30 mouse cellular contexts compared by ENCODE assay signal in the genomic region with DNA sequence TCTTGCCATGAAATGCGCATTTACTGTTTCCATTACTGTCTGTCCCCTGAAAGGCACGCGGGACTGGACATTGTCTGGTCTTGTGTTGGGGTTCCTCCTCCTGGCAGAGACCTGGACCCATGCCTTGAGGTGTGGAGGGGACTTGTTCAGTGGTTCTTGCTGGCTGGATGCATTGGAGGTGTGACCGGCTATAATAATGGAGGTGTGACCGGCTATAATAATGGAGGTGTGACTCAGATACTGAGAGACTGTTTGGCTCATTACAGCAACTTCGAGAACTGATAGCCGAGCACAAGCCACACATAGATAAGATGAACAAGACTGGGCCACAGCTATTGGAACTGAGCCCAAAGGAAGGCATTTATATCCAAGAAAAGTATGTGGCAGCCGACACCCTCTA.
A peak's percentile ranks its signal among the peaks of the same experiment; 100 is the strongest.
DNase-seq lines count a peak whose midpoint lies in the region; ATAC-seq and TF ChIP-seq lines count a peak whose summit lies in the region.
"Had no signal": no experiment of that assay in that cellular context is flagged by ENCODE, and none has a peak within 500 bp of the region (broad histone marks: within the 10 kb centered on the region; RNA-seq: fewer than 3 reads in every experiment).

No protein-coding gene starts in this region.

- TF ChIP-seq EP300 in heart, adult 2 months (IDR thresholded peaks at IDR 0.05; ENCODE audit: insufficient read depth, low read depth, low read length) = no peak
- TF ChIP-seq EP300 in liver, embryonic 14.5 days (IDR thresholded peaks at IDR 0.05; ENCODE audit: low read depth) = peak; percentile 26; the same call in 1 of the 2 replicates

- no peak overlapping the region for H3K4me2 ChIP-seq in heart, embryonic 15.5 days
- no peak overlapping the region for H3K4me2 ChIP-seq in liver, embryonic 14.5 days (ENCODE audit: low read depth)
- H3K4me2 ChIP-seq in liver, embryonic 11.5 days = no peak overlapping the region
- H3K4me2 ChIP-seq: embryonic facial prominence, embryonic 12.5 days; hindbrain, embryonic 13.5 days; lung, embryonic 14.5 days; midbrain, embryonic 12.5 days; neural tube, embryonic 12.5 days had no signal

- peak; percentile 85 for DNase-seq in heart, adult 11 months
- no peak for DNase-seq in heart, postnatal 25 days (ENCODE audit: low spot score)
- no peak for DNase-seq in heart, adult 2 months
- DNase-seq in liver, embryonic 14.5 days (ENCODE audit: low read depth in 3 of 3, low spot score in 3 of 3) = no peak
- no peak for DNase-seq in liver, embryonic 11.5 days (ENCODE audit: low spot score)
- DNase-seq in lung, postnatal 36 days = no peak
- DNase-seq: adrenal gland, adult 2 months; cerebellum, adult 11 months; cerebellum, adult 9-10 months; cerebellum, postnatal 36 days; embryo, embryonic 11 days; gastrocnemius, postnatal 25 days; heart, postnatal 36 days; kidney, adult 11 months; kidney, postnatal 14 days; liver; lung, embryonic 14.5 days; lung, postnatal 14 days; right cerebral cortex, adult 18-20 months; spleen, adult 18-20 months; thymus, postnatal 14 days had no signal

- intact Hi-C loops in heart, postnatal 25 days (cut with DNase I) = loop anchor here (5.0 kb wide), 1 partner anchor 43 kb away; no protein-coding TSS in a partner anchor
- intact Hi-C loops in heart, adult 2 months (cut with DNase I) = no loop called here

- whole genome bisulfite sequencing in heart, embryonic 15.5 days = 50% methylated on average over 8 of the region's 8 CpGs
- WGBS in heart, adult 2 months = 47% methylated on average over 8 of the region's 8 CpGs
- 58% methylated on average over 8 of the region's 8 CpGs for WGBS in liver, embryonic 14.5 days (ENCODE audit: insufficient replicate concordance)
- 79% methylated on average over 8 of the region's 8 CpGs for WGBS in liver, embryonic 11.5 days

- H3K4me3 ChIP-seq in heart, embryonic 15.5 days = no peak overlapping the region
- H3K4me3 ChIP-seq in heart, adult 2 months = no peak overlapping the region
- no peak overlapping the region for H3K4me3 ChIP-seq in liver, embryonic 14.5 days (ENCODE audit: insufficient read depth in 1 of 2, low read depth in 2 of 2, low read length in 2 of 2)
- no peak overlapping the region for H3K4me3 ChIP-seq in liver, embryonic 11.5 days (ENCODE audit: low read depth, low read length)
- H3K4me3 ChIP-seq: embryonic facial prominence, embryonic 12.5 days; hindbrain, embryonic 13.5 days; midbrain, embryonic 12.5 days; myocyte; neural tube, embryonic 12.5 days had no signal

- H3K36me3 ChIP-seq in heart, embryonic 15.5 days = peaks cover 62% of the 10 kb centered on the region
- H3K36me3 ChIP-seq in heart, adult 2 months (ENCODE audit: control insufficient read depth, insufficient read depth, low read length) = peaks cover 6% of the 10 kb centered on the region
- H3K36me3 ChIP-seq in liver, embryonic 14.5 days (replicated peaks; ENCODE audit: control insufficient read depth, insufficient read depth, low read depth) = no peaks in the 10 kb centered on the region; the same call in 1 of the 2 replicates
- peaks cover 9% of the 10 kb centered on the region for H3K36me3 ChIP-seq in liver, embryonic 11.5 days (ENCODE audit: control insufficient read depth, insufficient read depth, low read length)

- no peaks in the 10 kb centered on the region for H3K27me3 ChIP-seq in heart, embryonic 15.5 days
- no peaks in the 10 kb centered on the region for H3K27me3 ChIP-seq in heart, adult 2 months (ENCODE audit: control insufficient read depth, insufficient read depth, low read length)
- H3K27me3 ChIP-seq in liver, embryonic 14.5 days (ENCODE audit: control insufficient read depth, insufficient read depth, low read length) = no peaks in the 10 kb centered on the region
- no peaks in the 10 kb centered on the region for H3K27me3 ChIP-seq in liver, embryonic 11.5 days (replicated peaks; ENCODE audit: control insufficient read depth, insufficient read depth, low read length)
- H3K27me3 ChIP-seq: CH12.LX; embryonic facial prominence, embryonic 12.5 days; hindbrain, embryonic 13.5 days; midbrain, embryonic 12.5 days; neural tube, embryonic 12.5 days had no signal

- H3K4me1 ChIP-seq in heart, embryonic 15.5 days (replicated peaks) = peaks cover 16% of the 10 kb centered on the region
- peaks cover 3% of the 10 kb centered on the region for H3K4me1 ChIP-seq in heart, adult 2 months (ENCODE audit: control insufficient read depth, insufficient read depth, low read length)
- H3K4me1 ChIP-seq in liver, embryonic 14.5 days (replicated peaks; ENCODE audit: control insufficient read depth in 2 of 2, insufficient read depth in 2 of 2, low read length in 1 of 2) = peaks cover 0 to 6% of the 10 kb centered on the region in 2 experiments; a peak in 2 of 4 replicates
- H3K4me1 ChIP-seq in liver, embryonic 11.5 days (replicated peaks; ENCODE audit: control insufficient read depth, insufficient read depth, low read length) = peaks cover 2% of the 10 kb centered on the region; the same call in 1 of the 2 replicates
- H3K4me1 ChIP-seq: embryonic facial prominence, embryonic 12.5 days; hindbrain, embryonic 13.5 days; midbrain, embryonic 12.5 days; neural tube, embryonic 12.5 days had no signal

- ATAC-seq in heart, embryonic 15.5 days (replicated peaks; ENCODE audit: insufficient number of reproducible peaks, insufficient read depth, low FRiP score, low read depth) = 0 out of 2 replicates have a peak, but pooled peaks have one; percentile 53
- 0 out of 2 replicates have a peak, but pooled peaks have one; percentile 23 for ATAC-seq in liver, embryonic 14.5 days (ENCODE audit: insufficient read depth)
- no peak for ATAC-seq in liver, embryonic 11.5 days (replicated peaks; ENCODE audit: low FRiP score)
- ATAC-seq: activated CD4-positive, CD25-positive, alpha-beta regulatory T cell, adult 4 months; forebrain, embryonic 14.5 days had no signal

- no peaks in the 10 kb centered on the region for H3K9me3 ChIP-seq in heart, embryonic 15.5 days (replicated peaks)
- no peaks in the 10 kb centered on the region for H3K9me3 ChIP-seq in liver, embryonic 14.5 days (ENCODE audit: control insufficient read depth, low read length)
- H3K9me3 ChIP-seq in liver, embryonic 11.5 days (ENCODE audit: control insufficient read depth, low read length) = no peaks in the 10 kb centered on the region
- H3K9me3 ChIP-seq: embryonic facial prominence, embryonic 12.5 days; hindbrain, embryonic 13.5 days; midbrain, embryonic 12.5 days; neural tube, embryonic 12.5 days had no signal

- TF ChIP-seq CTCF in heart, adult 2 months (IDR thresholded peaks at IDR 0.05) = no peak
- TF ChIP-seq CTCF in liver, embryonic 14.5 days (IDR thresholded peaks at IDR 0.05; ENCODE audit: low read depth) = no peak

- no peak overlapping the region for H3K9ac ChIP-seq in heart, embryonic 15.5 days
- no peak overlapping the region for H3K9ac ChIP-seq in heart, adult 2 months (ENCODE audit: low read depth, low read length)
- H3K9ac ChIP-seq in liver, embryonic 14.5 days (replicated peaks) = no peak overlapping the region
- no peak overlapping the region for H3K9ac ChIP-seq in liver, embryonic 11.5 days (ENCODE audit: low read depth, low read length)
- H3K9ac ChIP-seq: embryonic facial prominence, embryonic 12.5 days; hindbrain, embryonic 13.5 days; lung, embryonic 14.5 days; midbrain, embryonic 12.5 days; neural tube, embryonic 12.5 days had no signal

- no peak for TF ChIP-seq POLR2A in heart, adult 2 months (IDR thresholded peaks at IDR 0.05; ENCODE audit: insufficient read depth, low read depth, low read length)

- H3K27ac ChIP-seq in heart, embryonic 15.5 days = peak overlapping the region; percentile 22
- H3K27ac ChIP-seq in heart, adult 2 months = no peak overlapping the region
- no peak overlapping the region for H3K27ac ChIP-seq in liver, embryonic 14.5 days
- H3K27ac ChIP-seq in liver, embryonic 11.5 days (ENCODE audit: low read depth, low read length) = no peak overlapping the region
- H3K27ac ChIP-seq: embryonic facial prominence, embryonic 12.5 days; hindbrain, embryonic 13.5 days; midbrain, embryonic 12.5 days; neural tube, embryonic 12.5 days had no signal

- no peaks in the 10 kb centered on the region for H3K79me2 ChIP-seq in heart, adult 2 months (replicated peaks; ENCODE audit: control insufficient read depth, insufficient read depth, low read length)
